Mouse (Mus musculus): ENCODE measurements at regions not wholly inside any gene's neighbourhood (a gene's known extent, or its start where the extent isn't known, plus 50 kb on each side); places are given as distances from the start of the nearest gene placed in this dataset.

GRCm38 (mm10) chr3:126538516-126538915 lies 57.6 kb upstream of the Camk2d start:
- WGBS: 89% methylated on average over 7 of the region's 7 CpGs
- no peak overlapping the region for H3K9ac ChIP-seq (ENCODE audit: low read depth, low read length)
- H3K27me3 ChIP-seq (ENCODE audit: control insufficient read depth, insufficient read depth, low read depth, low read length): no peaks in the 10 kb centered on the region
- no peaks in the 10 kb centered on the region for H3K9me3 ChIP-seq (replicated peaks; ENCODE audit: control insufficient read depth, low read length, poor library complexity, severe bottlenecking)
- H3K27ac ChIP-seq (ENCODE audit: low read length): no peak overlapping the region
- peaks cover 4% of the 10 kb centered on the region; the same call in 1 of the 2 replicates for H3K4me1 ChIP-seq (ENCODE audit: control insufficient read depth, insufficient read depth, low read length)
- no peak overlapping the region for H3K4me2 ChIP-seq (ENCODE audit: low read length)
- H3K4me3 ChIP-seq (ENCODE audit: low read depth, low read length): no peak overlapping the region
- H3K36me3 ChIP-seq (ENCODE audit: control insufficient read depth, insufficient read depth, low read length): no peaks in the 10 kb centered on the region
- ATAC-seq: no peak

- 89% methylated on average over 4 of the region's 4 CpGs for WGBS
- H3K4me3 ChIP-seq (ENCODE audit: low read depth, low read length): no peak overlapping the region
- H3K36me3 ChIP-seq (ENCODE audit: control insufficient read depth, insufficient read depth, low read length): no peaks in the 10 kb centered on the region
- no peak overlapping the region for H3K9ac ChIP-seq (ENCODE audit: low read depth, low read length)
- no peaks in the 10 kb centered on the region for H3K27me3 ChIP-seq (ENCODE audit: control insufficient read depth, insufficient read depth, low read depth, low read length)
- H3K4me2 ChIP-seq (ENCODE audit: low read length): no peak overlapping the region
- no peaks in the 10 kb centered on the region for H3K9me3 ChIP-seq (replicated peaks; ENCODE audit: control insufficient read depth, low read length, poor library complexity, severe bottlenecking)
- no peak overlapping the region for H3K27ac ChIP-seq (ENCODE audit: low read length)
- no peak for ATAC-seq
- H3K4me1 ChIP-seq (ENCODE audit: control insufficient read depth, insufficient read depth, low read length): no peaks in the 10 kb centered on the region
Measured at GRCm38 (mm10) chr3:126541105-126541504, 55.0 kb upstream of the Camk2d start.

Measured in midbrain, embryonic 16.5 days (tissue).